30 mouse cellular contexts compared by ENCODE assay signal in genomic region chr10:116982526-116982925, GRCm38 (mm10). TPM values are rescaled to one million over a fixed set of nuclear protein-coding genes. Genes with fewer than 3 reads are reported as not detected.
DNase-seq lines count a peak whose midpoint lies in the region; TF ChIP-seq lines count a peak whose summit lies in the region.
"Had no signal": no experiment of that assay in that cellular context is flagged by ENCODE, and none has a peak within 500 bp of the region (broad histone marks: within the 10 kb centered on the region; RNA-seq: fewer than 3 reads in every experiment).

No protein-coding gene starts in this region.

- intact Hi-C loops in heart, postnatal 14 days (cut with DNase I), result no loop called here

- DNase-seq in heart, adult 11 months, result peak; percentile 19
- no peak for DNase-seq in heart, postnatal 14 days
- DNase-seq in 416B (ENCODE audit: low read depth), result peak; percentile 14
- no peak for DNase-seq in spleen, postnatal 14 days (ENCODE audit: low spot score in 2 of 2)
- no peak for DNase-seq in thymus, postnatal 36 days
- DNase-seq: adrenal gland, adult 2 months; adrenal gland, postnatal 14 days; cerebellum, adult 18-20 months; cerebellum, adult 9-10 months; cerebellum, postnatal 14 days; gastrocnemius, postnatal 25 days; heart, adult 2 months had no signal

- H3K27ac ChIP-seq in embryonic fibroblast, embryonic 13.5 days (ENCODE audit: insufficient read depth, low read length), result peak overlapping the region; percentile 74
- H3K27ac ChIP-seq: forebrain, embryonic 15.5 days; heart, adult 2 months; heart, embryonic 10.5 days; heart, embryonic 13.5 days; hindbrain, embryonic 12.5 days; hindbrain, embryonic 15.5 days had no signal

- TF ChIP-seq POLR2A in embryonic fibroblast, embryonic 13.5 days (IDR thresholded peaks at IDR 0.05; ENCODE audit: low read depth, low read length), result no peak

- H3K4me1 ChIP-seq in embryonic fibroblast, embryonic 13.5 days (ENCODE audit: control insufficient read depth, insufficient read depth, low read length), result no peaks in the 10 kb centered on the region; the same call in 1 of the 2 replicates

- no peak for TF ChIP-seq CTCF in embryonic fibroblast, embryonic 13.5 days (IDR thresholded peaks at IDR 0.05; ENCODE audit: borderline replicate concordance, insufficient read depth, low read length)

- H3K4me3 ChIP-seq in embryonic fibroblast, embryonic 13.5 days (ENCODE audit: insufficient read depth, low read length), result no peak overlapping the region
- H3K4me3 ChIP-seq: forebrain, embryonic 15.5 days; heart, adult 2 months; heart, embryonic 10.5 days; heart, embryonic 13.5 days; hindbrain, embryonic 12.5 days; hindbrain, embryonic 15.5 days had no signal

RNA-seq across cellular contexts. Expression of gene Best3, which starts 3.6 kb away (rescaled TPM):
- 1 to 10 TPM; 2.5 TPM for total RNA-seq in heart, postnatal 14 days (2021)
- not detected in 2 replicates for polyA plus RNA-seq in embryonic fibroblast, embryonic 13.5 days (2011; ENCODE audit: insufficient read length, low read depth, missing spikeins)
- total RNA-seq: hematopoietic stem cell, adult 5-6 weeks had no signal
- polyA plus RNA-seq: intestine, postnatal 0 days had no signal

RNA-seq across cellular contexts. Expression of gene Gm10271, which starts 10.1 kb away (rescaled TPM):
- not detected for total RNA-seq in heart, postnatal 14 days (2021)
- polyA plus RNA-seq in embryonic fibroblast, embryonic 13.5 days (2011; ENCODE audit: insufficient read length, low read depth, missing spikeins), result not detected in 2 replicates
- total RNA-seq: adrenal gland, adult 2 months; adrenal gland, postnatal 14 days; ES-E14; gastrocnemius, adult 8-10 months; gastrocnemius, postnatal 25 days; heart, adult 2 months; heart, postnatal 25 days; hematopoietic stem cell, adult 5-6 weeks had no signal
- polyA plus RNA-seq: adrenal gland, adult 2 months; brain, embryonic 14.5 days; embryonic facial prominence, embryonic 11.5 days; embryonic facial prominence, embryonic 14.5 days; forebrain, embryonic 11.5 days; forebrain, embryonic 15.5 days; gonadal fat pad, adult 2 months; heart, adult 2 months; heart, embryonic 10.5 days; heart, embryonic 13.5 days; heart, embryonic 16.5 days; hindbrain, embryonic 12.5 days; hindbrain, embryonic 15.5 days; intestine, embryonic 14.5 days; intestine, postnatal 0 days had no signal

RNA-seq across cellular contexts. Expression of gene Rab3ip, which starts 32.0 kb away (rescaled TPM):
- 10 to 100 TPM; 78.8 to 87.1 TPM for total RNA-seq in heart, postnatal 14 days (2021)
- 25.7 and 37.9 TPM in 2 replicates for polyA plus RNA-seq in embryonic fibroblast, embryonic 13.5 days (2011; ENCODE audit: insufficient read length, low read depth, missing spikeins)

Comparison
In these comparisons a context has a peak if more than half of its experiments do, and no peak if none do; other contexts are left out.
1. DNase-seq: peak in heart, adult 11 months (single experiment) and 416B (single experiment); none in heart, postnatal 14 days (0 of 2), spleen, postnatal 14 days (0 of 2) and thymus, postnatal 36 days (0 of 2).